Mouse (Mus musculus): Measurements from ENCODE around the gene Ap5b1. TPM values are rescaled to one million over a fixed set of nuclear protein-coding genes. Genes with fewer than 3 reads are reported as not detected.

The Ap5b1 gene
- total RNA-seq (2014; rRNA removed) = 12.8 and 14.5 TPM in 2 replicates
- 1.9 and 2.2 TPM in 2 replicates for polyA plus RNA-seq (2015; fragmentation: Nextera tagmentation; extraction: Ambion mirVana)

GRCm38 (mm10) chr19:5567534-5568469 lies at the start of gene Ap5b1:
Ap5b1 (plus strand) TSS chr19:5568025.
- under 1% methylated on average over 87 of the region's 102 CpGs for WGBS
- ATAC-seq (ENCODE audit: low FRiP score) (peak; percentile 85), DNase-seq (ENCODE audit: low spot score) (peak; percentile 85)
- Histone ChIP-seq H3K9me3 (ENCODE audit: low read length) (no peaks in the 10 kb centered on the region), H3K27me3 (ENCODE audit: insufficient read depth, low read length) (peaks cover 19% of the 10 kb centered on the region), H3K36me3 (ENCODE audit: insufficient read depth, low read length) (peaks cover 14% of the 10 kb centered on the region; the same call in 1 of the 2 replicates), H3K4me3 (ENCODE audit: low read depth, low read length) (peak within 1 kb of the TSS; percentile 58), H3K4me2 (ENCODE audit: low read depth, low read length, poor library complexity, severe bottlenecking) (peak within 1 kb of the TSS; percentile 94), H3K27ac (ENCODE audit: low read depth, low read length) (peak within 1 kb of the TSS; percentile 81), H3K9ac (replicated peaks; ENCODE audit: low read length, poor library complexity, severe bottlenecking) (peak within 1 kb of the TSS; percentile 80), H3K4me1 (ENCODE audit: insufficient read depth, low read length) (0 out of 2 replicates have a peak, but pooled peaks cover 4% of the 10 kb centered on the region)
- TF ChIP-seq CTCF (IDR thresholded peaks at IDR 0.05) = peak; percentile 93

DNA sequence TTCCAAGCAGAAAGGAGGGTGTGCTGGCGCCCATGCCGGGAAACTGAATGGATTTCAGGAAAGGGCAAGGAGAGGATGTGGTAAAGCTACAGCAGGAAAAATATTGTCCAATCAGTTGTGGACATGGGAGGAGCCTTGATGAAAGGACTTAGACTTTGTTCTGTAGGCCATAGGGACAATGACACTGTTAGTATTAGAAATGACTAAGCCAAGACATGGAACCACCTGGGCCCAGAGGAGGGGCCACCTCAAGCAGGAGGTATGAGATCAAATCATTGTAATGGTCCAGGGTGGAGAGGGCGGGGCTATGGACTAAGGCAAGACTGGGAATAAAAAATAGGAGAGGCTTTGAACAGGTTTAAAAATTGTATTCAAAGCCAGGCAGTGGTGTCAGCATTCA lies 49.1 kb upstream of the Ap5b1 start:
- no peak for DNase-seq (ENCODE audit: low spot score)
- Histone ChIP-seq H3K4me1 (ENCODE audit: insufficient read depth, low read length) (no peaks in the 10 kb centered on the region), H3K9ac (replicated peaks; ENCODE audit: low read length, poor library complexity, severe bottlenecking) (no peak overlapping the region), H3K36me3 (ENCODE audit: insufficient read depth, low read length) (no peaks in the 10 kb centered on the region), H3K4me2 (ENCODE audit: low read depth, low read length, poor library complexity, severe bottlenecking) (no peak overlapping the region), H3K4me3 (ENCODE audit: low read depth, low read length) (no peak overlapping the region), H3K27me3 (ENCODE audit: insufficient read depth, low read length) (no peaks in the 10 kb centered on the region), H3K9me3 (ENCODE audit: low read length) (no peaks in the 10 kb centered on the region), H3K27ac (ENCODE audit: low read depth, low read length) (no peak overlapping the region)
- no peak for TF ChIP-seq CTCF (IDR thresholded peaks at IDR 0.05)
- WGBS = 85% methylated on average over 3 of the region's 3 CpGs
- ATAC-seq (ENCODE audit: low FRiP score) = no peak

GRCm38 (mm10) chr19:5525204-5525603 lies 42.6 kb upstream of the Ap5b1 start:
- no peak overlapping the region for H3K9ac ChIP-seq (replicated peaks; ENCODE audit: low read length, poor library complexity, severe bottlenecking)
- ATAC-seq (ENCODE audit: low FRiP score) (no peak), DNase-seq (ENCODE audit: low spot score) (no peak)
- H3K4me2 ChIP-seq (ENCODE audit: low read depth, low read length, poor library complexity, severe bottlenecking) = no peak overlapping the region
- no peaks in the 10 kb centered on the region for H3K36me3 ChIP-seq (ENCODE audit: insufficient read depth, low read length)
- no peaks in the 10 kb centered on the region for H3K9me3 ChIP-seq (ENCODE audit: low read length)
- H3K27me3 ChIP-seq (ENCODE audit: insufficient read depth, low read length) = no peaks in the 10 kb centered on the region
- H3K27ac ChIP-seq (ENCODE audit: low read depth, low read length) = no peak overlapping the region
- 0 out of 2 replicates have a peak, but pooled peaks cover 4% of the 10 kb centered on the region for H3K4me1 ChIP-seq (ENCODE audit: insufficient read depth, low read length)
- 69% methylated on average over 5 of the region's 5 CpGs for WGBS
- no peak for TF ChIP-seq CTCF (IDR thresholded peaks at IDR 0.05)
- H3K4me3 ChIP-seq (ENCODE audit: low read depth, low read length) = no peak overlapping the region

- 6% methylated on average over 20 of the region's 20 CpGs for WGBS
- no peaks in the 10 kb centered on the region for H3K9me3 ChIP-seq (ENCODE audit: low read length)
- 0 out of 2 replicates have a peak, but pooled peaks cover 4% of the 10 kb centered on the region for H3K4me1 ChIP-seq (ENCODE audit: insufficient read depth, low read length)
- TF ChIP-seq CTCF (IDR thresholded peaks at IDR 0.05) = peak; percentile 94
- no peak overlapping the region for H3K4me3 ChIP-seq (ENCODE audit: low read depth, low read length)
- H3K4me2 ChIP-seq (ENCODE audit: low read depth, low read length, poor library complexity, severe bottlenecking) = peak overlapping the region; percentile 33
- DNase-seq (ENCODE audit: low spot score) (peak; percentile 89), ATAC-seq (ENCODE audit: low FRiP score) (peak; percentile 82)
- no peak overlapping the region for H3K9ac ChIP-seq (replicated peaks; ENCODE audit: low read length, poor library complexity, severe bottlenecking)
- H3K27ac ChIP-seq (ENCODE audit: low read depth, low read length) = no peak overlapping the region
- H3K27me3 ChIP-seq (ENCODE audit: insufficient read depth, low read length) = no peaks in the 10 kb centered on the region
- no peaks in the 10 kb centered on the region for H3K36me3 ChIP-seq (ENCODE audit: insufficient read depth, low read length)
Measured at GRCm38 (mm10) chr19:5529325-5530137, 38.3 kb upstream of the Ap5b1 start.

DNA sequence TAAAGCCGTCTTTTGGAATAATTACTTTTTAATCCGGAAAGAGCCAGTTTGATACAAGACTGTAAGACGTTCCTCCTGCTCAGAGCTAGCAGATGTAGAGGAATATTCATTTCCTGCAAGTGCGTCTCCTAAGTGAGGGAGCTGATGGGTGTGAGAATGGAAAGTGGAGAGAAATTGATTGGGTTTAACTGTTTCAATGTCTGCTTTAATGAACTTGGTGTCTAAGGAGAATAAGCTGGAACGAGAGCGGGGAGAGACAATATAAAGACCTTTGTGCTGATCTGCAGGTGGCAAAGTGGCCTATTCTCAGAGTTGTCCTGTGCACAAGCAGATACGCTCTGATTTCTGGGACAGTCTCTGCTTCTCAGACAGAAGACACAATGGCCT lies 37.7 kb upstream of the Ap5b1 start:
- no peak overlapping the region for H3K4me2 ChIP-seq (ENCODE audit: low read depth, low read length, poor library complexity, severe bottlenecking)
- H3K4me3 ChIP-seq (ENCODE audit: low read depth, low read length) = no peak overlapping the region
- 0 out of 2 replicates have a peak, but pooled peaks cover 4% of the 10 kb centered on the region for H3K4me1 ChIP-seq (ENCODE audit: insufficient read depth, low read length)
- ATAC-seq (ENCODE audit: low FRiP score) (no peak; the same call in 1 of the 2 replicates), DNase-seq (ENCODE audit: low spot score) (no peak)
- 17% methylated on average over 7 of the region's 7 CpGs for WGBS
- H3K36me3 ChIP-seq (ENCODE audit: insufficient read depth, low read length) = no peaks in the 10 kb centered on the region
- H3K27me3 ChIP-seq (ENCODE audit: insufficient read depth, low read length) = no peaks in the 10 kb centered on the region
- H3K9ac ChIP-seq (replicated peaks; ENCODE audit: low read length, poor library complexity, severe bottlenecking) = 0 out of 2 replicates have a peak overlapping the region, but pooled peaks have one; percentile 1
- no peak for TF ChIP-seq CTCF (IDR thresholded peaks at IDR 0.05)
- no peaks in the 10 kb centered on the region for H3K9me3 ChIP-seq (ENCODE audit: low read length)
- H3K27ac ChIP-seq (ENCODE audit: low read depth, low read length) = no peak overlapping the region

Data from midbrain, postnatal 0 days (tissue).